In genomic region chr11:62601732-62602618, GRCm38 (mm10) we compare ENCODE assay signal across 8 mouse cellular contexts. TPM values are rescaled to one million over a fixed set of nuclear protein-coding genes. Genes with fewer than 3 reads are reported as not detected.
DNase-seq lines count a peak whose midpoint lies in the region; ATAC-seq and TF ChIP-seq lines count a peak whose summit lies in the region.

No protein-coding gene starts in this region.

- H3K4me3 ChIP-seq in kidney, embryonic 14.5 days (ENCODE audit: low read length): peak overlapping the region; percentile 96
- peak overlapping the region; percentile 80 for H3K4me3 ChIP-seq in heart, postnatal 0 days (ENCODE audit: low read depth, low read length)
- peak overlapping the region; percentile 69 for H3K4me3 ChIP-seq in midbrain, embryonic 13.5 days (replicated peaks)

- no peak for DNase-seq in kidney, postnatal 25 days
- peak; percentile 44 for DNase-seq in R1 (ENCODE audit: low read depth, low spot score)
- no peak for DNase-seq in heart, postnatal 0 days (ENCODE audit: low spot score)
- DNase-seq in urinary bladder, postnatal 25 days (ENCODE audit: low spot score): no peak
- no peak for DNase-seq in gastrocnemius, postnatal 36 days
- DNase-seq in right cerebral cortex, postnatal 10 days (ENCODE audit: low spot score in 2 of 2): no peak

- peak overlapping the region; percentile 92 for H3K9ac ChIP-seq in kidney, embryonic 14.5 days (ENCODE audit: low read depth, low read length)
- peak overlapping the region; percentile 51; the same call in 1 of the 2 replicates for H3K9ac ChIP-seq in heart, postnatal 0 days (replicated peaks; ENCODE audit: low read depth, low read length)
- peak overlapping the region; percentile 93 for H3K9ac ChIP-seq in midbrain, embryonic 13.5 days (replicated peaks)

- peak overlapping the region; percentile 85 for H3K27ac ChIP-seq in kidney, embryonic 14.5 days (ENCODE audit: low read depth, low read length)
- H3K27ac ChIP-seq in heart, postnatal 0 days (ENCODE audit: low read depth): peak overlapping the region; percentile 88; the same call in 1 of the 2 replicates
- H3K27ac ChIP-seq in midbrain, embryonic 13.5 days: peak overlapping the region; percentile 91

- no peaks in the 10 kb centered on the region for H3K27me3 ChIP-seq in kidney, embryonic 14.5 days (ENCODE audit: control insufficient read depth, insufficient read depth, low read length)
- no peaks in the 10 kb centered on the region for H3K27me3 ChIP-seq in heart, postnatal 0 days (ENCODE audit: control insufficient read depth, insufficient read depth, low read length)
- H3K27me3 ChIP-seq in midbrain, embryonic 13.5 days: 0 out of 2 replicates have a peak, but pooled peaks cover 2% of the 10 kb centered on the region

- 11% methylated on average over 17 of the region's 17 CpGs for WGBS in kidney, embryonic 14.5 days
- 13% methylated on average over 17 of the region's 17 CpGs for WGBS in heart, postnatal 0 days
- WGBS in midbrain, embryonic 13.5 days: 12% methylated on average over 17 of the region's 17 CpGs

- no peak for TF ChIP-seq CTCF in heart, postnatal 0 days (IDR thresholded peaks at IDR 0.05; ENCODE audit: low read depth)

- peaks cover 37% of the 10 kb centered on the region for H3K36me3 ChIP-seq in kidney, embryonic 14.5 days (ENCODE audit: control insufficient read depth, insufficient read depth, low read length)
- peaks cover 30% of the 10 kb centered on the region for H3K36me3 ChIP-seq in heart, postnatal 0 days (replicated peaks; ENCODE audit: control insufficient read depth, insufficient read depth, low read length)
- H3K36me3 ChIP-seq in midbrain, embryonic 13.5 days: peaks cover 29% of the 10 kb centered on the region

- H3K4me2 ChIP-seq in kidney, embryonic 14.5 days (replicated peaks; ENCODE audit: low read depth, low read length): peak overlapping the region; percentile 51
- H3K4me2 ChIP-seq in heart, postnatal 0 days (ENCODE audit: low read depth, low read length): peak overlapping the region; percentile 81
- peak overlapping the region; percentile 53 for H3K4me2 ChIP-seq in midbrain, embryonic 13.5 days (replicated peaks)

- H3K4me1 ChIP-seq in kidney, embryonic 14.5 days (ENCODE audit: control insufficient read depth, insufficient read depth, low read length): peaks cover 19% of the 10 kb centered on the region
- peaks cover 12% of the 10 kb centered on the region for H3K4me1 ChIP-seq in heart, postnatal 0 days (ENCODE audit: control insufficient read depth, insufficient read depth)
- H3K4me1 ChIP-seq in midbrain, embryonic 13.5 days (replicated peaks): peaks cover 44% of the 10 kb centered on the region

- no peak for TF ChIP-seq EP300 in heart, postnatal 0 days (IDR thresholded peaks at IDR 0.05; ENCODE audit: low read depth)

- H3K9me3 ChIP-seq in kidney, embryonic 14.5 days (ENCODE audit: control insufficient read depth, low read length): no peaks in the 10 kb centered on the region
- no peaks in the 10 kb centered on the region for H3K9me3 ChIP-seq in heart, postnatal 0 days (replicated peaks; ENCODE audit: control insufficient read depth, low read length)
- no peaks in the 10 kb centered on the region for H3K9me3 ChIP-seq in midbrain, embryonic 13.5 days

- ATAC-seq in kidney, embryonic 14.5 days (ENCODE audit: low FRiP score, low TSS enrichment): peak; percentile 2; the same call in 1 of the 2 replicates
- ATAC-seq in heart, postnatal 0 days (ENCODE audit: insufficient read depth, low read depth): no peak
- no peak; the same call in 1 of the 2 replicates for ATAC-seq in midbrain, embryonic 13.5 days

- intact Hi-C loops in gastrocnemius, postnatal 36 days (cut with DNase I): no loop called here

RNA-seq across cellular contexts. Expression of gene Trpv2, which starts 27.7 kb away (rescaled TPM):
- polyA plus RNA-seq in kidney, embryonic 14.5 days (2014; fragmentation: Nextera tagmentation; extraction: Ambion mirVana): 1.2 and 1.4 TPM in 2 replicates
- 6.4 and 7.7 TPM in 2 replicates for total RNA-seq in heart, postnatal 0 days (2014; rRNA removed; ENCODE audit: low replicate concordance)
- 2.6 and 3.0 TPM in 2 replicates for polyA plus RNA-seq in heart, postnatal 0 days (2015; fragmentation: Nextera tagmentation; extraction: Ambion mirVana)
- polyA plus RNA-seq in midbrain, embryonic 13.5 days (2015; fragmentation: Nextera tagmentation; extraction: Ambion mirVana): 20.7 TPM in 2 replicates
- total RNA-seq in gastrocnemius, postnatal 36 days (2021): 1 to 10 TPM in 1 of 2 experiments, under 1 TPM in 1; 0.87 to 1.1 TPM

RNA-seq across cellular contexts. Expression of gene Lrrc75a, which starts 46.3 kb away (rescaled TPM):
- polyA plus RNA-seq in kidney, embryonic 14.5 days (2014; fragmentation: Nextera tagmentation; extraction: Ambion mirVana): 16.4 and 18.7 TPM in 2 replicates
- total RNA-seq in heart, postnatal 0 days (2014; rRNA removed; ENCODE audit: low replicate concordance): 33.6 and 33.9 TPM in 2 replicates
- 9.3 and 9.6 TPM in 2 replicates for polyA plus RNA-seq in heart, postnatal 0 days (2015; fragmentation: Nextera tagmentation; extraction: Ambion mirVana)
- polyA plus RNA-seq in midbrain, embryonic 13.5 days (2015; fragmentation: Nextera tagmentation; extraction: Ambion mirVana): 8.2 and 11.4 TPM in 2 replicates
- total RNA-seq in gastrocnemius, postnatal 36 days (2021): 1 to 10 TPM; 3.5 to 4.3 TPM

RNA-seq across cellular contexts. Expression of gene Mmgt2, which starts 46.5 kb away (rescaled TPM):
- polyA plus RNA-seq in kidney, embryonic 14.5 days (2014; fragmentation: Nextera tagmentation; extraction: Ambion mirVana): 63.4 and 63.8 TPM in 2 replicates
- total RNA-seq in heart, postnatal 0 days (2014; rRNA removed; ENCODE audit: low replicate concordance): 11.1 and 36.0 TPM in 2 replicates
- polyA plus RNA-seq in heart, postnatal 0 days (2015; fragmentation: Nextera tagmentation; extraction: Ambion mirVana): 38.9 and 40.6 TPM in 2 replicates
- polyA plus RNA-seq in midbrain, embryonic 13.5 days (2015; fragmentation: Nextera tagmentation; extraction: Ambion mirVana): 23.0 and 25.2 TPM in 2 replicates
- total RNA-seq in gastrocnemius, postnatal 36 days (2021): 1 to 10 TPM; 3.9 to 4.0 TPM

RNA-seq across cellular contexts. Expression of gene Ubb, which starts 51.0 kb away (rescaled TPM):
- 3,178 and 3,504 TPM in 2 replicates for polyA plus RNA-seq in kidney, embryonic 14.5 days (2014; fragmentation: Nextera tagmentation; extraction: Ambion mirVana)
- total RNA-seq in heart, postnatal 0 days (2014; rRNA removed; ENCODE audit: low replicate concordance): 704 and 828 TPM in 2 replicates
- polyA plus RNA-seq in heart, postnatal 0 days (2015; fragmentation: Nextera tagmentation; extraction: Ambion mirVana): 1,871 and 2,053 TPM in 2 replicates
- 4,691 and 4,901 TPM in 2 replicates for polyA plus RNA-seq in midbrain, embryonic 13.5 days (2015; fragmentation: Nextera tagmentation; extraction: Ambion mirVana)
- total RNA-seq in gastrocnemius, postnatal 36 days (2021): 100 to 1,000 TPM; 783 to 809 TPM
